Mouse (Mus musculus): ENCODE results near the gene Cgnl1. TPM values are rescaled to one million over a fixed set of nuclear protein-coding genes. Genes with fewer than 3 reads are reported as not detected.

Cgnl1 gene
- polyA plus RNA-seq, 1 experiment from 2014 or later = 2.3 TPM

GRCm38 (mm10) chr9:71761663-71762062 lies 9.7 kb downstream of the Cgnl1 start:
- WGBS = 95% methylated on average over 4 of the region's 4 CpGs
- H3K4me2 ChIP-seq (ENCODE audit: low read length) = no peak overlapping the region
- H3K4me1 ChIP-seq (ENCODE audit: control insufficient read depth, insufficient read depth, low read length) = peaks cover 17% of the 10 kb centered on the region; the same call in 1 of the 2 replicates
- H3K27me3 ChIP-seq (replicated peaks; ENCODE audit: control insufficient read depth, insufficient read depth, low read length) = peaks cover 4% of the 10 kb centered on the region
- no peak overlapping the region for H3K27ac ChIP-seq (ENCODE audit: low read depth, low read length)
- DNase-seq (ENCODE audit: low spot score) (no peak), ATAC-seq (no peak)
- no peaks in the 10 kb centered on the region for H3K9me3 ChIP-seq (replicated peaks; ENCODE audit: control insufficient read depth, low read length)
- no peak overlapping the region for H3K9ac ChIP-seq (ENCODE audit: low read length)
- H3K36me3 ChIP-seq (ENCODE audit: control insufficient read depth, insufficient read depth, low read length) = no peaks in the 10 kb centered on the region
- H3K4me3 ChIP-seq (ENCODE audit: low read depth, low read length) = no peak overlapping the region

- Histone ChIP-seq H3K4me2 (ENCODE audit: low read length) (peak overlapping the region; percentile 18; the same call in 1 of the 2 replicates), H3K4me3 (ENCODE audit: low read depth, low read length) (no peak overlapping the region), H3K9me3 (replicated peaks; ENCODE audit: control insufficient read depth, low read length) (no peaks in the 10 kb centered on the region), H3K27ac (ENCODE audit: low read depth, low read length) (no peak overlapping the region), H3K27me3 (replicated peaks; ENCODE audit: control insufficient read depth, insufficient read depth, low read length) (peaks cover 2% of the 10 kb centered on the region), H3K36me3 (ENCODE audit: control insufficient read depth, insufficient read depth, low read length) (no peaks in the 10 kb centered on the region), H3K4me1 (ENCODE audit: control insufficient read depth, insufficient read depth, low read length) (peaks cover 17% of the 10 kb centered on the region; the same call in 1 of the 2 replicates), H3K9ac (ENCODE audit: low read length) (no peak overlapping the region)
- DNase-seq (ENCODE audit: low spot score) (peak; percentile 72), ATAC-seq (peak; percentile 62; the same call in 1 of the 2 replicates)
- 1% methylated on average over 14 of the region's 14 CpGs for WGBS
These were observed 10.8 kb downstream of the Cgnl1 start for GRCm38 (mm10) chr9:71760518-71761141.

GRCm38 (mm10) chr9:71759893-71760292 lies 11.5 kb downstream of the Cgnl1 start:
- DNase-seq (ENCODE audit: low spot score) (no peak), ATAC-seq (no peak)
- H3K27me3 ChIP-seq (replicated peaks; ENCODE audit: control insufficient read depth, insufficient read depth, low read length) = no peaks in the 10 kb centered on the region; the same call in 1 of the 2 replicates
- peak overlapping the region; percentile 18; the same call in 1 of the 2 replicates for H3K4me2 ChIP-seq (ENCODE audit: low read length)
- H3K4me1 ChIP-seq (ENCODE audit: control insufficient read depth, insufficient read depth, low read length) = peaks cover 17% of the 10 kb centered on the region; the same call in 1 of the 2 replicates
- no peaks in the 10 kb centered on the region for H3K36me3 ChIP-seq (ENCODE audit: control insufficient read depth, insufficient read depth, low read length)
- WGBS = 4% methylated on average over 5 of the region's 5 CpGs
- H3K9me3 ChIP-seq (replicated peaks; ENCODE audit: control insufficient read depth, low read length) = no peaks in the 10 kb centered on the region
- no peak overlapping the region for H3K9ac ChIP-seq (ENCODE audit: low read length)
- H3K27ac ChIP-seq (ENCODE audit: low read depth, low read length) = no peak overlapping the region
- H3K4me3 ChIP-seq (ENCODE audit: low read depth, low read length) = no peak overlapping the region

GRCm38 (mm10) chr9:71757386-71757785 lies 14.0 kb downstream of the Cgnl1 start:
- ATAC-seq (no peak), DNase-seq (ENCODE audit: low spot score) (no peak)
- no peaks in the 10 kb centered on the region for H3K36me3 ChIP-seq (ENCODE audit: control insufficient read depth, insufficient read depth, low read length)
- H3K4me3 ChIP-seq (ENCODE audit: low read depth, low read length) = no peak overlapping the region
- H3K4me1 ChIP-seq (ENCODE audit: control insufficient read depth, insufficient read depth, low read length) = peaks cover 17% of the 10 kb centered on the region; the same call in 1 of the 2 replicates
- H3K4me2 ChIP-seq (ENCODE audit: low read length) = no peak overlapping the region
- H3K27ac ChIP-seq (ENCODE audit: low read depth, low read length) = no peak overlapping the region
- H3K27me3 ChIP-seq (replicated peaks; ENCODE audit: control insufficient read depth, insufficient read depth, low read length) = no peaks in the 10 kb centered on the region; the same call in 1 of the 2 replicates
- 85% methylated on average over 8 of the region's 8 CpGs for WGBS
- H3K9ac ChIP-seq (ENCODE audit: low read length) = no peak overlapping the region
- H3K9me3 ChIP-seq (replicated peaks; ENCODE audit: control insufficient read depth, low read length) = no peaks in the 10 kb centered on the region

GRCm38 (mm10) chr9:71756916-71757315 lies 14.5 kb downstream of the Cgnl1 start:
- Histone ChIP-seq H3K4me3 (ENCODE audit: low read depth, low read length) (no peak overlapping the region), H3K36me3 (ENCODE audit: control insufficient read depth, insufficient read depth, low read length) (no peaks in the 10 kb centered on the region), H3K4me1 (ENCODE audit: control insufficient read depth, insufficient read depth, low read length) (peaks cover 17% of the 10 kb centered on the region; the same call in 1 of the 2 replicates), H3K4me2 (ENCODE audit: low read length) (no peak overlapping the region), H3K9ac (ENCODE audit: low read length) (no peak overlapping the region), H3K27ac (ENCODE audit: low read depth, low read length) (no peak overlapping the region), H3K9me3 (replicated peaks; ENCODE audit: control insufficient read depth, low read length) (no peaks in the 10 kb centered on the region), H3K27me3 (replicated peaks; ENCODE audit: control insufficient read depth, insufficient read depth, low read length) (no peaks in the 10 kb centered on the region; the same call in 1 of the 2 replicates)
- 46% methylated on average over 4 of the region's 4 CpGs for WGBS
- no peak for DNase-seq (ENCODE audit: low spot score)
- ATAC-seq = no peak

GRCm38 (mm10) chr9:71753981-71754380 lies 17.4 kb downstream of the Cgnl1 start:
- Histone ChIP-seq H3K27me3 (replicated peaks; ENCODE audit: control insufficient read depth, insufficient read depth, low read length) (no peaks in the 10 kb centered on the region), H3K4me2 (ENCODE audit: low read length) (no peak overlapping the region), H3K9me3 (replicated peaks; ENCODE audit: control insufficient read depth, low read length) (no peaks in the 10 kb centered on the region), H3K4me3 (ENCODE audit: low read depth, low read length) (no peak overlapping the region), H3K9ac (ENCODE audit: low read length) (no peak overlapping the region), H3K27ac (ENCODE audit: low read depth, low read length) (no peak overlapping the region), H3K36me3 (ENCODE audit: control insufficient read depth, insufficient read depth, low read length) (no peaks in the 10 kb centered on the region), H3K4me1 (ENCODE audit: control insufficient read depth, insufficient read depth, low read length) (peaks cover 6% of the 10 kb centered on the region; the same call in 1 of the 2 replicates)
- ATAC-seq = no peak
- no peak for DNase-seq (ENCODE audit: low spot score)
- 54% methylated on average over 4 of the region's 4 CpGs for WGBS

- no peaks in the 10 kb centered on the region for H3K9me3 ChIP-seq (replicated peaks; ENCODE audit: control insufficient read depth, low read length)
- no peaks in the 10 kb centered on the region for H3K36me3 ChIP-seq (ENCODE audit: control insufficient read depth, insufficient read depth, low read length)
- H3K9ac ChIP-seq (ENCODE audit: low read length) = no peak overlapping the region
- H3K4me1 ChIP-seq (ENCODE audit: control insufficient read depth, insufficient read depth, low read length) = peaks cover 6% of the 10 kb centered on the region; the same call in 1 of the 2 replicates
- no peak overlapping the region for H3K27ac ChIP-seq (ENCODE audit: low read depth, low read length)
- H3K4me3 ChIP-seq (ENCODE audit: low read depth, low read length) = no peak overlapping the region
- no peak for ATAC-seq
- DNase-seq (ENCODE audit: low spot score) = no peak
- no peak overlapping the region for H3K4me2 ChIP-seq (ENCODE audit: low read length)
- 66% methylated on average over 4 of the region's 4 CpGs for WGBS
- H3K27me3 ChIP-seq (replicated peaks; ENCODE audit: control insufficient read depth, insufficient read depth, low read length) = no peaks in the 10 kb centered on the region
These were observed 17.9 kb downstream of the Cgnl1 start for GRCm38 (mm10) chr9:71753529-71753928.

GRCm38 (mm10) chr9:71753117-71753516 lies 18.3 kb downstream of the Cgnl1 start:
- Histone ChIP-seq H3K27me3 (replicated peaks; ENCODE audit: control insufficient read depth, insufficient read depth, low read length) (no peaks in the 10 kb centered on the region), H3K9me3 (replicated peaks; ENCODE audit: control insufficient read depth, low read length) (no peaks in the 10 kb centered on the region), H3K4me2 (ENCODE audit: low read length) (no peak overlapping the region), H3K27ac (ENCODE audit: low read depth, low read length) (no peak overlapping the region), H3K4me3 (ENCODE audit: low read depth, low read length) (no peak overlapping the region), H3K9ac (ENCODE audit: low read length) (no peak overlapping the region), H3K4me1 (ENCODE audit: control insufficient read depth, insufficient read depth, low read length) (peaks cover 6% of the 10 kb centered on the region; the same call in 1 of the 2 replicates), H3K36me3 (ENCODE audit: control insufficient read depth, insufficient read depth, low read length) (no peaks in the 10 kb centered on the region)
- 67% methylated on average over 2 of the region's 2 CpGs for WGBS
- DNase-seq (ENCODE audit: low spot score) (no peak), ATAC-seq (no peak)

- Histone ChIP-seq H3K27ac (ENCODE audit: low read depth, low read length) (no peak overlapping the region), H3K4me3 (ENCODE audit: low read depth, low read length) (no peak overlapping the region), H3K4me2 (ENCODE audit: low read length) (no peak overlapping the region), H3K36me3 (ENCODE audit: control insufficient read depth, insufficient read depth, low read length) (no peaks in the 10 kb centered on the region), H3K27me3 (replicated peaks; ENCODE audit: control insufficient read depth, insufficient read depth, low read length) (no peaks in the 10 kb centered on the region), H3K9ac (ENCODE audit: low read length) (no peak overlapping the region), H3K4me1 (ENCODE audit: control insufficient read depth, insufficient read depth, low read length) (peaks cover 6% of the 10 kb centered on the region; the same call in 1 of the 2 replicates), H3K9me3 (replicated peaks; ENCODE audit: control insufficient read depth, low read length) (no peaks in the 10 kb centered on the region)
- WGBS = 4% methylated on average over 4 of the region's 4 CpGs
- peak; percentile 46 for ATAC-seq
- peak; percentile 70 for DNase-seq (ENCODE audit: low spot score)
These were observed 21.3 kb downstream of the Cgnl1 start for GRCm38 (mm10) chr9:71750015-71750672.

Data from forebrain, embryonic 14.5 days (tissue).